Mouse (Mus musculus): ENCODE data around the gene Acad12. TPM values are rescaled to one million over a fixed set of nuclear protein-coding genes. Genes with fewer than 3 reads are reported as not detected.
A peak's percentile ranks its signal among the peaks of the same experiment; 100 is the strongest.

Gene Acad12
- polyA plus RNA-seq, 1 experiment from 2014 or later: 1.5 TPM

- H3K4me2 ChIP-seq (ENCODE audit: low read depth, low read length, severe bottlenecking): no peak overlapping the region
- H3K27me3 ChIP-seq (ENCODE audit: control insufficient read depth, insufficient read depth, low read length): no peaks in the 10 kb centered on the region
- ATAC-seq (replicated peaks; ENCODE audit: low FRiP score): no peak
- H3K9ac ChIP-seq (ENCODE audit: low read length): no peak overlapping the region
- 91% methylated on average over 16 of the region's 16 CpGs for WGBS
- no peak for DNase-seq (ENCODE audit: low spot score)
- peaks cover 3% of the 10 kb centered on the region; the same call in 1 of the 2 replicates for H3K4me1 ChIP-seq (replicated peaks; ENCODE audit: control insufficient read depth, insufficient read depth, low read length)
- no peaks in the 10 kb centered on the region; the same call in 1 of the 2 replicates for H3K36me3 ChIP-seq (ENCODE audit: control insufficient read depth, insufficient read depth, low read length)
- H3K4me3 ChIP-seq (ENCODE audit: low read depth, low read length): no peak overlapping the region
- no peaks in the 10 kb centered on the region for H3K9me3 ChIP-seq (ENCODE audit: control insufficient read depth, low read length)
- H3K27ac ChIP-seq (ENCODE audit: low read depth, low read length): no peak overlapping the region
These were observed 52.6 kb downstream of the Acad12 start for GRCm38 (mm10) chr5:121566035-121566681.

GRCm38 (mm10) chr5:121564468-121564895, 54.3 kb downstream of the Acad12 start:
- Histone ChIP-seq H3K36me3 (ENCODE audit: control insufficient read depth, insufficient read depth, low read length) (no peaks in the 10 kb centered on the region), H3K9ac (ENCODE audit: low read length) (peak overlapping the region; percentile 33; the same call in 1 of the 2 replicates), H3K9me3 (ENCODE audit: control insufficient read depth, low read length) (no peaks in the 10 kb centered on the region), H3K27ac (ENCODE audit: low read depth, low read length) (no peak overlapping the region), H3K4me3 (ENCODE audit: low read depth, low read length) (no peak overlapping the region), H3K27me3 (ENCODE audit: control insufficient read depth, insufficient read depth, low read length) (no peaks in the 10 kb centered on the region), H3K4me1 (replicated peaks; ENCODE audit: control insufficient read depth, insufficient read depth, low read length) (peaks cover 3% of the 10 kb centered on the region; the same call in 1 of the 2 replicates), H3K4me2 (ENCODE audit: low read depth, low read length, severe bottlenecking) (peak overlapping the region; percentile 15; the same call in 1 of the 2 replicates)
- 12% methylated on average over 11 of the region's 11 CpGs for WGBS
- ATAC-seq (replicated peaks; ENCODE audit: low FRiP score): no peak
- peak; percentile 95 for DNase-seq (ENCODE audit: low spot score)

GRCm38 (mm10) chr5:121562436-121562835, 56.3 kb downstream of the Acad12 start:
- no peak overlapping the region for H3K9ac ChIP-seq (ENCODE audit: low read length)
- no peak overlapping the region for H3K4me2 ChIP-seq (ENCODE audit: low read depth, low read length, severe bottlenecking)
- DNase-seq (ENCODE audit: low spot score) (no peak), ATAC-seq (replicated peaks; ENCODE audit: low FRiP score) (no peak)
- no peaks in the 10 kb centered on the region for H3K36me3 ChIP-seq (ENCODE audit: control insufficient read depth, insufficient read depth, low read length)
- H3K9me3 ChIP-seq (ENCODE audit: control insufficient read depth, low read length): no peaks in the 10 kb centered on the region
- no peak overlapping the region for H3K27ac ChIP-seq (ENCODE audit: low read depth, low read length)
- no peak overlapping the region for H3K4me3 ChIP-seq (ENCODE audit: low read depth, low read length)
- 90% methylated on average over 3 of the region's 3 CpGs for WGBS
- H3K4me1 ChIP-seq (replicated peaks; ENCODE audit: control insufficient read depth, insufficient read depth, low read length): peaks cover 3% of the 10 kb centered on the region; the same call in 1 of the 2 replicates
- no peaks in the 10 kb centered on the region for H3K27me3 ChIP-seq (ENCODE audit: control insufficient read depth, insufficient read depth, low read length)

- H3K4me2 ChIP-seq (ENCODE audit: low read depth, low read length, severe bottlenecking): no peak overlapping the region
- H3K4me1 ChIP-seq (replicated peaks; ENCODE audit: control insufficient read depth, insufficient read depth, low read length): peaks cover 5% of the 10 kb centered on the region; the same call in 1 of the 2 replicates
- 87% methylated on average over 7 of the region's 7 CpGs for WGBS
- no peak overlapping the region for H3K4me3 ChIP-seq (ENCODE audit: low read depth, low read length)
- H3K27me3 ChIP-seq (ENCODE audit: control insufficient read depth, insufficient read depth, low read length): no peaks in the 10 kb centered on the region
- H3K27ac ChIP-seq (ENCODE audit: low read depth, low read length): no peak overlapping the region
- no peak for DNase-seq (ENCODE audit: low spot score)
- no peaks in the 10 kb centered on the region for H3K9me3 ChIP-seq (ENCODE audit: control insufficient read depth, low read length)
- no peak for ATAC-seq (replicated peaks; ENCODE audit: low FRiP score)
- H3K9ac ChIP-seq (ENCODE audit: low read length): no peak overlapping the region
- no peaks in the 10 kb centered on the region for H3K36me3 ChIP-seq (ENCODE audit: control insufficient read depth, insufficient read depth, low read length)
These were observed 69.5 kb downstream of the Acad12 start for GRCm38 (mm10) chr5:121549196-121549595.

- Histone ChIP-seq H3K27ac (ENCODE audit: low read depth, low read length) (no peak overlapping the region), H3K36me3 (ENCODE audit: control insufficient read depth, insufficient read depth, low read length) (no peaks in the 10 kb centered on the region), H3K4me1 (replicated peaks; ENCODE audit: control insufficient read depth, insufficient read depth, low read length) (peaks cover 8% of the 10 kb centered on the region; the same call in 1 of the 2 replicates), H3K9me3 (ENCODE audit: control insufficient read depth, low read length) (no peaks in the 10 kb centered on the region), H3K9ac (ENCODE audit: low read length) (no peak overlapping the region), H3K27me3 (ENCODE audit: control insufficient read depth, insufficient read depth, low read length) (no peaks in the 10 kb centered on the region), H3K4me3 (ENCODE audit: low read depth, low read length) (no peak overlapping the region), H3K4me2 (ENCODE audit: low read depth, low read length, severe bottlenecking) (no peak overlapping the region)
- 94% methylated on average over 3 of the region's 3 CpGs for WGBS
- no peak for DNase-seq (ENCODE audit: low spot score)
- no peak for ATAC-seq (replicated peaks; ENCODE audit: low FRiP score)
These were observed 71.7 kb downstream of the Acad12 start for GRCm38 (mm10) chr5:121547084-121547483.

Other genes starting within 250 kb of the Acad12 start
- 78.5 and 84.6 TPM in 2 replicates for gene Trafd1, start 233.3 kb downstream of the Acad12 start, polyA plus RNA-seq (2014; fragmentation: Nextera tagmentation; extraction: Ambion mirVana)
- 53.2 and 53.4 TPM in 2 replicates for gene Naa25, start 221.0 kb downstream of the Acad12 start, polyA plus RNA-seq (2014; fragmentation: Nextera tagmentation; extraction: Ambion mirVana)
- gene Tmem116, start 167.0 kb downstream of the Acad12 start, polyA plus RNA-seq (2014; fragmentation: Nextera tagmentation; extraction: Ambion mirVana): 1.4 and 1.9 TPM in 2 replicates
- gene Erp29, start 166.4 kb downstream of the Acad12 start, polyA plus RNA-seq (2014; fragmentation: Nextera tagmentation; extraction: Ambion mirVana): 119 and 127 TPM in 2 replicates
- 0.07 TPM in 1 of 2 replicates, not detected in the other for gene Adam1b, start 115.5 kb downstream of the Acad12 start, polyA plus RNA-seq (2014; fragmentation: Nextera tagmentation; extraction: Ambion mirVana)
- 2.0 and 3.4 TPM in 2 replicates for gene Adam1a, start 73.5 kb downstream of the Acad12 start, polyA plus RNA-seq (2014; fragmentation: Nextera tagmentation; extraction: Ambion mirVana)
- not detected in 2 replicates for gene Gm42878, start 73.5 kb downstream of the Acad12 start, polyA plus RNA-seq (2014; fragmentation: Nextera tagmentation; extraction: Ambion mirVana)
- gene Mapkapk5, start 73.0 kb downstream of the Acad12 start, polyA plus RNA-seq (2014; fragmentation: Nextera tagmentation; extraction: Ambion mirVana): 58.2 and 62.2 TPM in 2 replicates
- gene Aldh2, start 25.1 kb downstream of the Acad12 start, polyA plus RNA-seq (2014; fragmentation: Nextera tagmentation; extraction: Ambion mirVana): 53.7 and 58.4 TPM in 2 replicates
- gene Acad10, start 41.6 kb upstream of the Acad12 start, polyA plus RNA-seq (2014; fragmentation: Nextera tagmentation; extraction: Ambion mirVana): 1.9 TPM in 2 replicates
- 45.5 and 48.1 TPM in 2 replicates for gene Brap, start 41.6 kb upstream of the Acad12 start, polyA plus RNA-seq (2014; fragmentation: Nextera tagmentation; extraction: Ambion mirVana)
- 99.2 and 102 TPM in 2 replicates for gene Atxn2, start 92.4 kb upstream of the Acad12 start, polyA plus RNA-seq (2014; fragmentation: Nextera tagmentation; extraction: Ambion mirVana)
- 9.1 and 9.8 TPM in 2 replicates for gene Sh2b3, start 218.7 kb upstream of the Acad12 start, polyA plus RNA-seq (2014; fragmentation: Nextera tagmentation; extraction: Ambion mirVana)
- 35.7 and 38.4 TPM in 2 replicates for gene Pheta1, start 230.0 kb upstream of the Acad12 start, polyA plus RNA-seq (2014; fragmentation: Nextera tagmentation; extraction: Ambion mirVana)